Mouse (Mus musculus): ENCODE data around the gene Gmeb2.

- TF ChIP-seq POLR2A (IDR thresholded peaks at IDR 0.05; ENCODE audit: extremely low read depth, insufficient read depth, low read length) (peak; percentile 55; the same call in 1 of the 2 replicates), CTCF (IDR thresholded peaks at IDR 0.05; ENCODE audit: low read depth, low read length) (peak; percentile 46)
Measured at GRCm38 (mm10) chr2:181287958-181288350, at the start of gene Gmeb2.

All from liver, adult 2 months (tissue).